Mouse (Mus musculus): ENCODE measurements around the gene Dnaic2.

GRCm38 (mm10) chr11:114684627-114685373, 42.4 kb upstream of the Dnaic2 start:
- TF ChIP-seq CTCF (IDR thresholded peaks at IDR 0.05; ENCODE audit: borderline replicate concordance, control insufficient read depth, extremely low read depth, insufficient read depth, low read length, poor library complexity) (no peak), POLR2A (IDR thresholded peaks at IDR 0.05; ENCODE audit: control insufficient read depth, extremely low read depth, insufficient read depth, low read length, poor library complexity) (no peak)
